Mouse (Mus musculus) limb, embryonic 10.5 days (tissue): ENCODE results near the gene Sf3b4. TPM values are rescaled to one million over a fixed set of nuclear protein-coding genes. Genes with fewer than 3 reads are reported as not detected.
"Not testable (repeated sequence)": the region's sequence is repeated elsewhere in the genome, so short reads cannot be mapped to it uniquely, and the experiment has no call there.

Experiments
- DNase-seq: peaks from one replicate; pipeline ENCODE4 v3.0.0-alpha.2; 2017; ENCODE audit warnings: low spot score
- H3K27ac ChIP-seq: fragments of 300-500 bp; sonication (generic); 2 replicates; pipeline ENCODE4 v1.5.1; 2016; ENCODE audit warnings: mild to moderate bottlenecking
- H3K27me3 ChIP-seq: fragments of 300-500 bp; sonication (generic); 2 replicates; pipeline ENCODE4 v1.6.1; 2016; ENCODE audit warnings: low read depth, mild to moderate bottlenecking; ENCODE audit not compliant: poor library complexity, severe bottlenecking
- H3K36me3 ChIP-seq: fragments of 300-500 bp; sonication (generic); 2 replicates; pipeline ENCODE4 v1.6.1; 2016; ENCODE audit warnings: mild to moderate bottlenecking, moderate library complexity
- H3K4me1 ChIP-seq: fragments of 300-500 bp; sonication (generic); 2 replicates; pipeline ENCODE4 v1.6.1; 2016
- H3K4me3 ChIP-seq: fragments of 300-500 bp; sonication (generic); 2 replicates; pipeline ENCODE4 v1.5.1; 2016; ENCODE audit warnings: mild to moderate bottlenecking, moderate library complexity
- H3K9me3 ChIP-seq: fragments of 300-500 bp; sonication (generic); replicated peaks from 2 replicates; pipeline ENCODE4 v1.6.1; 2016; ENCODE audit warnings: mild to moderate bottlenecking
- WGBS: fragments of 180-500 bp; shearing (Covaris S2); methylation state at CpG from one replicate; pipeline ENCODE4 v1.1.7; 2016; 5-methylcytosine and 5-hydroxymethylcytosine counted together
- polyA plus RNA-seq: library from polyadenylated mRNA; unstranded; fragments of >200 nt; fragmentation: Nextera tagmentation; extraction: Ambion mirVana; gene quantifications from 2 replicates; pipeline ENCODE4 v1.2.1, GENCODE M21; 2016

The Sf3b4 gene
- polyA plus RNA-seq, 1 experiment from 2014 or later = 290 TPM

GRCm38 (mm10) chr3:96179531-96179930 is 7.4 kb downstream of the Sf3b4 start:
- Histone ChIP-seq H3K4me1 (peaks cover 36% of the 10 kb centered on the region), H3K27me3 (no peaks in the 10 kb centered on the region), H3K36me3 (peaks cover 45% of the 10 kb centered on the region), H3K9me3 (no peaks in the 10 kb centered on the region), H3K27ac (no peak overlapping the region), H3K4me3 (no peak overlapping the region)
- DNase-seq = no peak
- WGBS = 71% methylated on average over 4 of the region's 4 CpGs

GRCm38 (mm10) chr3:96180727-96181477 is 8.8 kb downstream of the Sf3b4 start, which contains the start of gene Sv2a:
TSS of gene Sv2a (plus strand) at chr3:96181151.
- Histone ChIP-seq H3K4me1 (peaks cover 31% of the 10 kb centered on the region), H3K9me3 (no peaks in the 10 kb centered on the region), H3K27ac (peak within 1 kb of the TSS; percentile 77), H3K27me3 (no peaks in the 10 kb centered on the region), H3K4me3 (peak within 1 kb of the TSS; percentile 62), H3K36me3 (peaks cover 38% of the 10 kb centered on the region)
- peak; percentile 62 for DNase-seq
- WGBS = under 1% methylated on average over 21 of the region's 23 CpGs

DNA sequence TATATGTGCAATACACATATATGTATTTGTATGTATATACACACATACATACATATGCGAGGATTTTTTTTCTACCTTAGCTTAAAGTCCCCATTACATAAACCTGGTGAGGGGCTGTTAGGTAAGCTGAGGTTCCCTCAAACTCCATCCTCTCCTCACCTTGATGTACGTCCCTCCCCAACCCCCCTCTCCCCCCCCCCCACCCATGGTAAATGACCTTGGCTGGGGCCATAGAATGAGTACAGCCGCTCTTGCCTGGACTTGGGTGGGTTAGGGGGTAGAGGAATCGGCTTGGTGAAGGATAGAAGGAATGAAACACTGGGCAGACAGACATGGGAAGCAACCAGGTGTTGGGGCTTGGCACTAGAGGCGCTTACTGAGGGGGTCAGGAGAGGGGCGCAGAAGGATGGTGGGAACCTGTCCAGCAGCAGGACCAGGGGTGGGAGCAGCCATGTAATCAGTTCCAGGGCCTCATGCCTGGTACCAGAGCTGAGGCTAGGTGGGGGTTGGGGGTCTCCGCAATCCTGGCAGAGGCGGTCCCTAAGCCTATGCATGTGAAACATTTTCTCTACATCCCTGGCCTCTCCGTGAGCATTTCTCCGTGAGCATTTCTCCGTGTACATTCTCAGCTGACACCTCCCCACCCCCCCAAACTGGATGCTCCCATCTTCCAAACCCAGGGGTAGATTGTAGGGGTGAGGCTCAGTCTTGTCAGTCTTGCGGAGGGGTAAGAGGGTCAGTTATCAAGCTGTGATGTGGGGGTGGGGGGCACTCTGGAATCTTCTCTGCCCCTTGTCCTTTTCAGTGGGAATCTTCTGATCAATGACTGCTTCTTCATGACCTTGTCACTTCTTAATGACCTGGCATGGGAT is 9.6 kb downstream of the Sf3b4 start:
- peak overlapping the region; percentile 62 for H3K4me3 ChIP-seq
- 39% methylated on average over 12 of the region's 12 CpGs for WGBS
- H3K4me1 ChIP-seq = peaks cover 31% of the 10 kb centered on the region
- H3K27ac ChIP-seq = peak overlapping the region; percentile 59
- H3K9me3 ChIP-seq = no peaks in the 10 kb centered on the region
- H3K27me3 ChIP-seq = no peaks in the 10 kb centered on the region
- no peak for DNase-seq
- peaks cover 30% of the 10 kb centered on the region for H3K36me3 ChIP-seq

- no peak for DNase-seq
- Histone ChIP-seq H3K4me1 (peaks cover 31% of the 10 kb centered on the region), H3K36me3 (peaks cover 25% of the 10 kb centered on the region), H3K9me3 (no peaks in the 10 kb centered on the region), H3K27ac (peak overlapping the region; percentile 59), H3K4me3 (peak overlapping the region; percentile 62), H3K27me3 (no peaks in the 10 kb centered on the region)
- WGBS = 23% methylated on average over 4 of the region's 4 CpGs
Measured at GRCm38 (mm10) chr3:96182382-96182776, 10.2 kb downstream of the Sf3b4 start.

- Histone ChIP-seq H3K36me3 (peaks cover 17% of the 10 kb centered on the region), H3K4me1 (peaks cover 31% of the 10 kb centered on the region), H3K27ac (peak overlapping the region; percentile 66), H3K27me3 (no peaks in the 10 kb centered on the region), H3K4me3 (no peak overlapping the region), H3K9me3 (no peaks in the 10 kb centered on the region)
- 57% methylated on average over 12 of the region's 12 CpGs for WGBS
- DNase-seq = no peak
Measured at GRCm38 (mm10) chr3:96192977-96193376, 20.8 kb downstream of the Sf3b4 start.

DNA sequence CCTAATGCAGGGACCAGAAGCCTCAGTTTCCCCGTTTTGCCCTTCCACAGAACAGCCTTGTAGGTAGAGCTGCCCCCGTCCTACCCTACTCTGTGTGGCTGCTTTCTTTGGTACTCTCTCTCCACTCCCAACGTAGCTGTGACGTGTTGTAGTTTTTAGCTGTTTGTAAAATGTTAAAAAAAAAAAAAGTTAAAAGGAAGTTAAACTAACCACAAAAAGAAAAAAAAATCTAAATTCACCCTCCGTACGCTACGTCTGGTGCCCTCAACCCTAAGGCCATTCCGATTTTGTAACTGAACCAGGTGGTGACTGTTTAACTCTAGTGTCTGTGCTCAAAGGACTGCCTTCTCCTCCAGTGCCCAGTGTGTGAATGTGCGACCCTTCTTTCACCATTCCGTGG is 22.8 kb downstream of the Sf3b4 start:
- Histone ChIP-seq H3K9me3 (no peaks in the 10 kb centered on the region), H3K27me3 (no peaks in the 10 kb centered on the region), H3K4me1 (peaks cover 38% of the 10 kb centered on the region), H3K36me3 (peaks cover 13% of the 10 kb centered on the region), H3K4me3 (no peak overlapping the region), H3K27ac (no peak overlapping the region)
- WGBS = 90% methylated on average over 10 of the region's 10 CpGs
- no peak for DNase-seq

- H3K4me1 ChIP-seq = peaks cover 38% of the 10 kb centered on the region
- no peaks in the 10 kb centered on the region for H3K27me3 ChIP-seq
- DNase-seq = no peak
- peaks cover 13% of the 10 kb centered on the region for H3K36me3 ChIP-seq
- peak overlapping the region; percentile 66; the same call in 1 of the 2 replicates for H3K4me3 ChIP-seq
- H3K9me3 ChIP-seq = no peaks in the 10 kb centered on the region
- H3K27ac ChIP-seq = no peak overlapping the region
- WGBS = 90% methylated on average over 11 of the region's 11 CpGs
Measured at GRCm38 (mm10) chr3:96195616-96196313, 23.6 kb downstream of the Sf3b4 start.

- H3K9me3 ChIP-seq = no peaks in the 10 kb centered on the region
- peak overlapping the region; percentile 66 for H3K4me3 ChIP-seq
- no peak for DNase-seq
- 23% methylated on average over 27 of the region's 27 CpGs for WGBS
- H3K27me3 ChIP-seq = no peaks in the 10 kb centered on the region
- peak overlapping the region; percentile 98 for H3K27ac ChIP-seq
- H3K4me1 ChIP-seq = peaks cover 38% of the 10 kb centered on the region
- H3K36me3 ChIP-seq = peaks cover 13% of the 10 kb centered on the region
Measured at GRCm38 (mm10) chr3:96196437-96197128, 24.5 kb downstream of the Sf3b4 start.

DNA sequence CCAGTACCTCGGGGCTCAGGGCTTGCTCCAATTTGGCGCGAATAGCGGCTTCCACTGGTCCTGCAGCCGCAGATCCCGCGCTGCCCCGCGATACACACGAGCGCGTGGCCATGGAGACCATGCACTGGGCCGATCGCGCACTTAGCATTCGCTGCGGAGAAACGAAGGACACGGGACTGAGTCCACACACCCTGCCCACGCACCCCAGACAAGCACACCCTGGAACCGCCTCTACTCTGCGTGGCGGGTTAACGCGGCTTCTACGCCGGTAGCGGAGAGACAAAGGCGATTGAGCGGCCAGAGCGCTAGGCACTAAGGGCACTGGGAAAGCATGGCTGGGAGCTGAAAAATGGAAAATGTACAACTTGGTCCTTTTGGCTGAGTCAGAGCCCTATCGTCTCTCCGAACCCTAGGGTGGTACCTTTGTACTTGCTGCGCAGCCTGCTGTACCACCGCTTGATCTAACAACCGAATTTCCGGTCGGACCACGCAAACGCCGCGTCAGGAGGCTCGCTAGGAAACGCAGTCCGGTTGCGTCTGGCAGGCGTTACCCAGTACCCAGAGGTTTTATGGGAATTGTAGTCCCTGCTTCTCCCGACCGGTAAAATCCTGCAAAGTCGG is 25.1 kb downstream of the Sf3b4 start:
- H3K27me3 ChIP-seq = no peaks in the 10 kb centered on the region
- H3K27ac ChIP-seq = peak overlapping the region; percentile 98
- peak overlapping the region; percentile 66 for H3K4me3 ChIP-seq
- H3K9me3 ChIP-seq = no peaks in the 10 kb centered on the region
- H3K4me1 ChIP-seq = peaks cover 37% of the 10 kb centered on the region
- WGBS = under 1% methylated on average over 50 of the region's 50 CpGs
- peak; percentile 88 for DNase-seq
- peaks cover 13% of the 10 kb centered on the region for H3K36me3 ChIP-seq

DNA sequence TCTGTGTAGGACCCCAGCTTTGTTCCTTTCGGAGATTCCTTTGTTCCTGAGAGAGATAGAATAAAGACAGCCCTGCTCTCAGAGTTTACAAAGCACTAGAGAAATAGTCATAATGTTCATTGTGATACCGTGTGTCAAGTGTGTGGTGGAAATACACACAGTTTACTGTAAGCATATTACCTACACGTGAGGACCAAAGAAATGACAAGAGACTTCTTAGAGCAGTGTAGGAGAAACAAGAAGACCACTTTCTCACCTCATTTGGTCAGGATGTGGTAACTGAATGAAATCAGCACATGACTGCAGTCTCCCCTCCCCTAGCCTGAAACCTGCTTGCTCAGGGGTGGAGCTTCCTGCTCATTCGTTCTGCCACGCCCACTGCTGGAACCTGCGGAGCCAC is 26.0 kb downstream of the Sf3b4 start:
- H3K9me3 ChIP-seq = no peaks in the 10 kb centered on the region
- peak overlapping the region; percentile 98 for H3K27ac ChIP-seq
- H3K36me3 ChIP-seq = peaks cover 13% of the 10 kb centered on the region
- H3K4me1 ChIP-seq = peaks cover 27% of the 10 kb centered on the region
- H3K27me3 ChIP-seq = no peaks in the 10 kb centered on the region
- DNase-seq = no peak
- H3K4me3 ChIP-seq = peak overlapping the region; percentile 66
- 6% methylated on average over 6 of the region's 6 CpGs for WGBS

DNA sequence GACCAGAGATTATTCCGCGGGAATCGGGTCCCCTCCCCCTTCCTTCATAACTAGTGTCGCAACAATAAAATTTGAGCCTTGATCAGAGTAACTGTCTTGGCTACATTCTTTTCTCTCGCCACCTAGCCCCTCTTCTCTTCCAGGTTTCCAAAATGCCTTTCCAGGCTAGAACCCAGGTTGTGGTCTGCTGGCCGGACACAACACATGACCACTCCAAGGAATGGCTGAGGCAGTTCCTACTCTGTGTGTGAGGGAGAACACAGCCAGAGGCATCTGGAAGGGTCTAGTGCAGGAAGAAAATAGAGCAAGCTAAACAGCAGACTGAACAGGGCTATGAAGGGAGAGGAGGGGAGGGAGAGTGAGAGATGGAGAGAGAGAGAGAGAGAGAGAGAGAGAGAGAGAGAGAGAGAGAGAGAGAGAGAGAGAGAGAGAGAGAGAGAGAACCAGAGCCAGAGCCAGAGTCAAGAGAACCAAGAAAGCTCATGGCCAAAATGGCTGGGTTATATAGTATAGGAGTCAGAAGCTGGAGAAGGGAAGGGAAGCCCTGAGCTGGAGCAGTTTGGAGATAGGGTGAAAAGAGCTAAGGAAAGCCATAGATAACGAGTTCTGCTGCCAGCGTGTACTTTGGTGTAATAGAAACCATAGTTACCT is 26.6 kb downstream of the Sf3b4 start:
- Histone ChIP-seq H3K4me1 (peaks cover 22% of the 10 kb centered on the region), H3K4me3 (peak overlapping the region; percentile 13; the same call in 1 of the 2 replicates)
- WGBS = 24% methylated on average over 7 of the region's 8 CpGs
- H3K27ac ChIP-seq, H3K9me3 ChIP-seq, DNase-seq, H3K36me3 ChIP-seq, H3K27me3 ChIP-seq: not testable (repeated sequence)
